Mouse (Mus musculus) kidney, postnatal 0 days (tissue): ENCODE data around the gene Klhl35. TPM values are rescaled to one million over a fixed set of nuclear protein-coding genes. Genes with fewer than 3 reads are reported as not detected.

Experiments
- ATAC-seq: fragments of 200-750 bp; cut with Nextera tagmentation; replicated peaks from 2 replicates; pipeline ENCODE4 v1.8.0; 2017; ENCODE audit warnings: low read depth, moderate number of reproducible peaks, moderate TSS enrichment, moderate library complexity; ENCODE audit not compliant: low FRiP score
- DNase-seq: peaks from one replicate; pipeline ENCODE4 v3.0.0-alpha.2; 2016; ENCODE audit warnings: low spot score
- H3K27ac ChIP-seq: fragments of 300-500 bp; sonication (generic); 2 replicates; pipeline ENCODE4 v1.5.1; 2014; ENCODE audit warnings: mild to moderate bottlenecking
- H3K27me3 ChIP-seq: fragments of 300-500 bp; sonication (generic); 2 replicates; pipeline ENCODE4 v1.6.1; 2014; ENCODE audit warnings: low read length, mixed read lengths; ENCODE audit not compliant: insufficient read depth
- H3K36me3 ChIP-seq: fragments of 300-500 bp; sonication (generic); 2 replicates; pipeline ENCODE4 v1.6.1; 2014; ENCODE audit warnings: low read length, mixed read lengths; ENCODE audit not compliant: insufficient read depth
- H3K4me1 ChIP-seq: fragments of 300-500 bp; sonication (generic); replicated peaks from 2 replicates; pipeline ENCODE4 v1.6.1; 2014; ENCODE audit warnings: antibody characterized with exemption, low read length, mixed read lengths; ENCODE audit not compliant: insufficient read depth
- H3K4me2 ChIP-seq: fragments of 300-500 bp; sonication (generic); 2 replicates; pipeline ENCODE4 v1.6.1; 2014; ENCODE audit warnings: mild to moderate bottlenecking, low read length, moderate library complexity, mixed read lengths
- H3K4me3 ChIP-seq: fragments of 300-500 bp; sonication (generic); replicated peaks from 2 replicates; pipeline ENCODE4 v1.5.1; 2014; ENCODE audit warnings: low read depth, low read length
- H3K9ac ChIP-seq: fragments of 300-500 bp; sonication (generic); 2 replicates; pipeline ENCODE4 v1.6.1; 2014; ENCODE audit warnings: low read depth, low read length
- H3K9me3 ChIP-seq: fragments of 300-500 bp; sonication (generic); replicated peaks from 2 replicates; pipeline ENCODE4 v1.6.1; 2016; ENCODE audit warnings: low read length, inconsistent platforms, mixed read lengths
- CTCF ChIP-seq: IDR thresholded peaks from 2 replicates; pipeline ENCODE4 v1.5.1; 2016; ENCODE audit warnings: antibody characterized with exemption, low read depth, mild to moderate bottlenecking, moderate library complexity
- WGBS: fragments of 180-500 bp; shearing (Covaris S2); extraction: QIAGEN DNeasy Blood & Tissue Kit; methylation state at CpG from one replicate; pipeline ENCODE4 v1.1.7; 2014; 5-methylcytosine and 5-hydroxymethylcytosine counted together
- polyA plus RNA-seq: library from polyadenylated mRNA; unstranded; fragments of >200 nt; fragmentation: Nextera tagmentation; extraction: Ambion mirVana; gene quantifications from 2 replicates; pipeline ENCODE4 v1.2.1, GENCODE M21; 2015

Klhl35 gene
- polyA plus RNA-seq, 1 experiment from 2014 or later: 1.3 TPM

DNA sequence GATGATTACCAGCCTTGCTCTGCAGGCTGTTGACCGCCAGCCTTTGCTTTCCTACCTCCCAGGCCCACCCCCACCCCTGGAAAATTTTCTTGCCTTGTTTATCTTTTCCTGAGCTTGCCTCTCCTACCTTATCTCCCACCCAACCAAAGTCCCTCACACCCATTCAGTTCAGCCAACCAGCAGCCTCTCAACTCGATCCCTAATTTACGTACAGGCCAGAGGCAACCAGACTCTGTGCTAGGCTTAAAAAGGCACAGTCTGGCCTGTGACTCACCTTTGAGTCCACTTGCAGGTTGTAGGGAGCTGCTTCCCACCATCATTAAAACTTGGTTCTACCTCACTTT, 51.0 kb downstream of the Klhl35 start:
- no peak for TF ChIP-seq CTCF
- no peak overlapping the region for H3K4me2 ChIP-seq
- no peaks in the 10 kb centered on the region for H3K9me3 ChIP-seq
- H3K4me3 ChIP-seq: no peak overlapping the region
- no peaks in the 10 kb centered on the region for H3K36me3 ChIP-seq
- ATAC-seq (no peak), DNase-seq (no peak)
- H3K27me3 ChIP-seq: no peaks in the 10 kb centered on the region
- H3K27ac ChIP-seq: no peak overlapping the region
- WGBS: 71% methylated on average over 3 of the region's 3 CpGs
- H3K4me1 ChIP-seq: no peaks in the 10 kb centered on the region
- H3K9ac ChIP-seq: no peak overlapping the region

DNA sequence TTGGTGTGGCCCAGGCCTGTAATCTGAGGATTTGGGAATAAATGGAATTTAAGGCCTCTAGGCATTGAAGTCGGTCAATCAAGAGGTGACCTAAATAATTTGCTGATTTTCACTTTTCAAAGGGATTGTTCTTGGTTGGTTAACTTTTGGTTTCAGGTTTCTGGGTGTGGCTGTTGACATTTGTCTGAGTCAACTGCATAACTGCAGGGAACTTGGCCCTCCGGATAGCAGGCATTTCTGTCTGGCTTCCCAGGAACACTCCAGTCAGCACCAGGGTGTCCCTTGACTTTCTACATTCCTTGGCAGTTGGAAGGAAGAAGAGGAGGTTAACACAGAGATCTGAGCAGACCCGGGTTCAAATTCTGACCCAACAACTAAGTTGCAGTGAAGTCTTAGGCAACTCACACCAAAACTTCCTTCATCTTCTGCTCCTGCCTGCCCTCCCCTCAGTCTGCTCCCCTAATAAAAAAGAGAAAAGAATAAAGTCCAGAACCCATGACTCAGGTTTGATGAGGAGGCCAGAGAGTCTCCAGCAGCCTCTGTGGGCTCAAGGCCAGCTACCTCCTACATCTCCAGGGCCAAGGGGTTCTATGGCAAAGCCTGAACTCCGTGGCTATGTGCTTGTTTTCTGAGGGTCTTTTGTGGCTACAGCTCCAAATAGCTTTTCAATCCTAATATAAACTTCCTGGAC, 53.3 kb downstream of the Klhl35 start:
- no peaks in the 10 kb centered on the region for H3K36me3 ChIP-seq
- no peaks in the 10 kb centered on the region for H3K4me1 ChIP-seq
- no peak overlapping the region for H3K9ac ChIP-seq
- H3K27me3 ChIP-seq: no peaks in the 10 kb centered on the region
- H3K4me2 ChIP-seq: no peak overlapping the region
- DNase-seq (peak; percentile 44), ATAC-seq (no peak)
- TF ChIP-seq CTCF: no peak
- H3K4me3 ChIP-seq: no peak overlapping the region
- 38% methylated on average over 4 of the region's 4 CpGs for WGBS
- H3K9me3 ChIP-seq: no peaks in the 10 kb centered on the region
- H3K27ac ChIP-seq: peak overlapping the region; percentile 40; the same call in 1 of the 2 replicates

GRCm38 (mm10) chr7:99523121-99523520, 57.3 kb downstream of the Klhl35 start:
- no peaks in the 10 kb centered on the region for H3K36me3 ChIP-seq
- no peak overlapping the region for H3K9ac ChIP-seq
- no peak overlapping the region for H3K4me3 ChIP-seq
- DNase-seq: peak; percentile 74
- WGBS: 45% methylated on average over 8 of the region's 8 CpGs
- H3K9me3 ChIP-seq: no peaks in the 10 kb centered on the region
- H3K27ac ChIP-seq: no peak overlapping the region
- no peak for TF ChIP-seq CTCF
- no peaks in the 10 kb centered on the region for H3K4me1 ChIP-seq
- ATAC-seq: no peak
- H3K27me3 ChIP-seq: no peaks in the 10 kb centered on the region
- H3K4me2 ChIP-seq: no peak overlapping the region

Other genes starting within 250 kb of the Klhl35 start
- gene Mogat2, start 227.4 kb upstream of the Klhl35 start, polyA plus RNA-seq: 18.3 and 21.8 TPM in 2 replicates
- 1.7 and 1.8 TPM in 2 replicates for gene Map6, start 198.6 kb upstream of the Klhl35 start, polyA plus RNA-seq
- gene Serpinh1, start 112.8 kb upstream of the Klhl35 start, polyA plus RNA-seq: 819 and 983 TPM in 2 replicates
- gene Gdpd5, start 84.6 kb upstream of the Klhl35 start, polyA plus RNA-seq: 11.8 and 13.5 TPM in 2 replicates
- gene Rps3, start 17.7 kb downstream of the Klhl35 start, polyA plus RNA-seq: 873 and 942 TPM in 2 replicates
- gene Arrb1, start 69.5 kb downstream of the Klhl35 start, polyA plus RNA-seq: 6.6 and 7.6 TPM in 2 replicates
- 0.51 and 0.63 TPM in 2 replicates for gene Tpbgl, start 161.1 kb downstream of the Klhl35 start, polyA plus RNA-seq
- 4.0 and 4.3 TPM in 2 replicates for gene Slco2b1, start 245.3 kb downstream of the Klhl35 start, polyA plus RNA-seq